Mouse (Mus musculus) telencephalon, adult 2 months (tissue): Measurements from ENCODE around the gene Bmp5.
"Not testable (repeated sequence)": the region's sequence is repeated elsewhere in the genome, so short reads cannot be mapped to it uniquely, and the experiment has no call there.

Source experiments
- DNase-seq: peaks from one replicate; pipeline ENCODE4 v3.0.0-alpha.2; 2011; ENCODE audit warnings: low read depth, low spot score

Gene Bmp5

DNA sequence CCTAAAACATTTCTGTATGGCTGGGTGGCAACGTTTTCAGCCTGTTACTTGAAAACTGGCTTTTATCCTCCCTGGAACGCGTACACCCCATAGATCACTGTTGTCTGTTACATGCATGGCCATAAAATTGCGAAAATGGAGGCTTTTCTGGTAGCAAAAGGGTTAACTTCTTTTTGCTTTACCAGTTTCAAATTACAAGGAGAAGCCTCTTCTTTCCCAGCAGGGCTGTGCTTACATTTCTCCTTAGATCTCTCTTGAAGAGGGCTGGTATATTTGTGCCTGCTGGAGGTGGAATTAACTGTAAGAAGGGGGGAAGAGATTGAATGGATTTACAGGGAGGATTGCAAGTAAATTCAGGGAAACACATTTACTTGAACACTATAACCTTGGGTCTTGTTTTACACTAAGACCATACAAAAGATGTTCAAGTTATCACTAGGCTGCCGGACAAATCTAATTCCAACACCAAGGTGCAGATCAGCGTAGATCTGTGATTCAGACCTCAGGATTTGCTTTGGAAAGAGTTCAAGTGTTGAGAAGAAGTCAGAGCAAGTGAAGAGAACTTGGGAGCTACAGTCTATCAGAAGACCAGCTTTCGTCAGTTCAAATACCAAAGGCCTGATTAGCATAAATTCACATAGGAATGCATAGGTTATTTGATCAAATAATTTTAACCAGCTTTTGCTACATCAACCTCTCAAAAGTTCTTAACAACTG, at the start of gene Bmp5:
Gene Bmp5, plus strand, starts transcription at position 236 of the 717 bp plus-strand sequence.
- DNase-seq = no peak

DNA sequence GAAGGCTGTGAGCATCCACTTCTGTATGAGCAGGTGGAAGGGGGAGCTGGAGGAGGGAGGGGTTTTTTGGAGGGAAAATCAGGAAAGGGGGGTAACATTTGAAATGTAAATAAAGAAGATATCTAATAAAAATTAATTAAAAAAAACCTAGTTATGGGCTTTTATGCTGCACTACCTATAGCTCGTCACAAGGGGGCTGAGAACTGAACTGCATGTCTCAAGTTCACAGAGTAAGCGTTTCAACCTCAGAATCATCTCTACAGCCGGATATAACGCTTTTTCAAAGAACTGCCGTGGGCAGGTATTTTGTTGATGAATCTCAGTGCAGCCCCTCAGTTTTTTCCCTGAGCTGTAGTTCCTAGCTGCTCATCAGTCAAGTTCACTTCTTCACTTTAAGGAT, 15.1 kb upstream of the Bmp5 start:
- DNase-seq = peak; percentile 6

DNA sequence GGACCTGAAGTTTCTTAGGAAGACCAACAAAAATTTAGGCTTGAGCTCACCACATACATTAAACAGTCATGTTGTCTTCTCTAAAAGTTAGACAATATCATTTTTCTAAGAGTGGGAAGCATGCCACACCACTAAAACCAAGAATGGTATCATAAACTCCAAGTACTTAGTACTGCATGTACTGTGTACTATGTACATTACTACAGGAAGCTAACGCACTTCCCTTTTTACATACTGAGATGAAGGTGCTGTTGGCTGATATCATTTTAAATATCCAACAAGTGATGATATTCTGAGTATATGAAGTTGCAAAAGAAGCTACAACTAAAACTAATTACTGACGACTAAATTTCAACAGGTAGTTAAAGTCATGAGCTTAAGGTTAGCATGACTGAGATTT, 13.6 kb upstream of the Bmp5 start:
- DNase-seq = no peak

DNA sequence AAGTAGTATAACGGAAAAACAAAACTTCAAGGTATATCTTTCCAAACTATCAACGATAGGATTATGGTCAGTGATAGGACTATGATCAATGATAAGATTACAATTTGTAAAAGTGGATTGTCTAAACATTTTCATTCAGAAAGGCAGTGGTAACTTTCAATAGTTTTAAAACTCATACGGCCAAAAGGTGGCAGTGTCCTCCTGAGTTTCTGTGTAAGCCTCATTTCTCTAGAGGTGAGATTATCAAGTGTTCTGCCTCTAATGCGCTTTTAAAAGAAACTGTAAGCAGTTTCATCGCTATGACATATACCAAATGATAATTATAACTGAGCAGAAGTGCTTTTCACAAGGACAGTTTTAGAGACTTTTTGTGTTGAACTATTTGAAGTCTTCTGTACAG, 12.7 kb upstream of the Bmp5 start:
- DNase-seq = peak; percentile 27

DNA sequence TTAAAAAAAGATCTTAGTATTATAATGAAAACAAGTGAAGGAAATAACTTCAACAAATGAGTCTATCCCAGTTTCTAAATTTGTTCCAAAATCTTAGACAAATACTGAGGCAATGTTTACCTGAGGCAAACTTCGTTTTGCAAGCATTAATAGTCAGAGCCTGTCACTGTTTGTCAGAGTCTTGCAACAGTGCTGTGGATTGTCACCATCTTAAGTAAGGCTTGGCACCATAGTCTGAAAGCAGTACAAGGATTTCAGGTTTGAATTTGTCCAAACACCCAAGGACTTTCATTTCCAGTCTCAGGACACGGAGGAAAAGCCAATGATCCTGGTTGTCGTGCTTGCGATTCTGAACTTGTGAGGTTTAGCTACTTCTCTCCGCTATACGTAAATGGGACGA, 10.4 kb upstream of the Bmp5 start:
- DNase-seq = no peak

DNA sequence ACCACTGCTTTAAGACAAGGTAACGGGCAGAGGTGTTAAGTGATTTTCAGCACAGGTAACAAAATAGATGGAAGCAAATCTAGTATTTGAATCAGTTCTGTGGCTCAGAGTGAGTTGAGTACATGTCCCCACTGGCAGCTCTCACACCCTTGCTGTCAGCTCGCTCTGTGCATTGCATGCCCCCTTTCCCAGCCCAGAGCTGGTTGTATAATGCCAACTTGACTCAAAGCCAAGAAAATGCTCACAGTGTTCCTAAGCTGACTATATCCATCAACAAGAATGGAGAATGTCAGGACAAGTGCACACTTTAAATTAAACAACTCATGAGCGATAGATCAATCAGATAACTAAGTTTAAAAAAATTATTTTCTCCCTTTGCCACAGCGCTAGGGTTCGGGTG, 8.6 kb upstream of the Bmp5 start:
- DNase-seq = no peak

DNA sequence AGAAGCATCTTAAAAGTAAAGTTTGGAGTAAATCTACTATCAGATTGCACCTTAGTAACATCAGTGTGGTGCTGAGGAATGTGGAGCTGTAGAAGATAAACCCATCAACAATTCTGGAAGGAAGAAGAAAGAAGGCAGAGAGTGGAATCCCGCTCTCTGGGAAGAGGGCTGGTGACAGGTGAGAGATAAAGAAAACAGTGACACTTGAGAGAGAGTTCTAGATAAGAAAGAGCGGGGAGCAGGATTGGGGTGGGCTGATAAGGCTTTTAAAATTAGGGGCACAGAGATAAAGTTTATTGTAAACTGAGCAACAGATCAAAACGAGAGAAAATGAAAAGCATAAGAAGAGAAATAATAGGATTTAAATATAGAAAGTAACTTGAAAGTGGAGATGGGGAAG, 6.1 kb upstream of the Bmp5 start:
- no peak for DNase-seq

DNA sequence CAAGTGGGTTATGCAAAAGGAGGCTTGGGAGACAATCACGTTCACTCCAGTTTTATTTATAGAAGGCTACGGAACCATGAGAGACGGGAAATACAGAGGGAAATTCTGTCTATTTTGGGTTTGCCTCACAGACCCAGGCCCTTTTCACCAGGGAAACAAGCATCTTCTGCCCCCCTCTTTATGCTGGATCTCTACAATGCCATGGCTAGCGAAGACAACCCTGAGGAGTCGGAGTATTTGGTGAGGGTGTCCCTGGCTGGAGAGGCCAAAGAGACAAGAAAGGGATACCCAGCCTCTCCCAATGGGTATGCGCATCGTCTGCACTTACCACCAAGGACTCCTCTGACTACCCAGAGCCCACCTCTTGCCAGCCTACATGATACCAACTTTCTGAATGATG, 989 bp downstream of the Bmp5 start:
- no peak for DNase-seq

DNA sequence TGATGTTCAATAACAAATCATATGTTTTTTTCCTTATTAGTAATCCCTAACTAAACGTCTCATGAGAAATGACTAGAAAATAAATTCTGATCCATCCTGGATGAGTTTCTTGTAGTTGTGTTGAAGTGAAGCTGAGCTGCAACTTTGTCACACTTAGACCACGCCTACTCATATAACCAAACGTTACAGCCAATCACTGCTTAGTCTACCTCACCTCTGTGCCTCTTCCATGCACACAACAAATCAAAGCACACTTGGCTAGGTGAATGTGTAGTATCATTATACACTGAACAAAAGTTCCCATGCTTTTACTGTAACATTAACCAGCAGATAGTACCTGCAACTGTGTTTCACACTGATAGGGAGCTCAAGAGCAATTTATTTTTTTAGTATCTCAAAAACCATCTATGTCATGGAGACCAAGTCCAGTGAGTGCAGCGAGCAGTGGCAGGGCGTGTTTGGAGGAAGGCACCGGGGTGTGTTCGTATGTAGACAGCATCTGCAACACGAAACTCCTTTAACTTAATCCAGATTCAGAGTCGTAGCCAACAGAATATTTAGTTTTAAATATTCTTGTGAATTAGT, 3.7 kb downstream of the Bmp5 start:
- DNase-seq = no peak

DNA sequence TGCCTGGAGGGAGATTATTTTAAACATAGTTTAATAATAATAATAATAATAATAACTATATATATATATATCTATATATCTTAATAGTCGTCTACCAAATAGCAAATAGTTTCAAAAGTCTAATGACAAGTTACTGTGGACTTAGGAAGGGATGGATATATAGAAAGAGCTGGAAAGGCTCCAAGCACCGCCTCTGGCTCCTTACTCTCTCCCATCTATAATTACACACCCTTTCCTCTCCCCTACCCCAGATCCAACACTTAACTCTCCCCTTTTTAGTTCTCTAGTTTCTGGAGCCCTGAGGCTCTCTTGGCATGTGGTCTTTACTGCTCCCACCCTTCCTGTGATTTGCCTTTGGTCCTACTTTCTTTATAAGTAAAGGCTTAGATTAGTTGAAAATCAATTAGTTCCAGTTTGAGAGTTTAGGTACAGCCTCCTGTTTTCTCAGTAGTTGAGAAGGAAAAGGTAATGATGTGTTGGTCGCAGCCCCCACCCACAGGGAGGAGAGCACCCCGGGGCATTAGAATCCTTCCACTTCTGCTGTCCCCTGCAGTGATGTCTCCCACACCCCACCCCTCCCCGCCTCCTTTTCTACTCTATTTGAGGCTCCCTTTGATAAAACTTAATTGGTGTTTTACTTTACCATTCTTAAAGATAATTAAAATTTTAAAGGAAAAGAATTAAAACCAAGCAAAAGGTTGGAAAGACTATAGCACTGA, 5.6 kb downstream of the Bmp5 start:
- DNase-seq = no peak

DNA sequence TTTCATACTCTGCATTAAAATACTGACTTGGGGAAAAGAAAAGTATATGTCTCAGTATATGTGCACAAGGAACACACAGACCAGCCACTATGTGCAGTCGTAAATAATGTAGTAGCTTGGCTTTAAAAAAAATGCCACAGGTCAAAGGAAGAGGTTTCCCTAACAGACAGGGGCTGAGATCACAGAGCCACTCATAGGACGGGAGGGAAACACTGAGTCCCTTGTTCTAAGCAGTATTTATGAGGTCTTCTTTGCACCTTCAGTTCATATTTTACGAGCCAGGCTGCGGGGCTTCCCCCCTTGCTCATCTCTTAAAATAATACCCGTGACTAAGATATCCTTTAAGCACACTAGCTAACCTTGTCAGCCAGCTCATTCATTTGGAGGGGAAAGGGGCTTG, 6.4 kb downstream of the Bmp5 start:
- no peak for DNase-seq

DNA sequence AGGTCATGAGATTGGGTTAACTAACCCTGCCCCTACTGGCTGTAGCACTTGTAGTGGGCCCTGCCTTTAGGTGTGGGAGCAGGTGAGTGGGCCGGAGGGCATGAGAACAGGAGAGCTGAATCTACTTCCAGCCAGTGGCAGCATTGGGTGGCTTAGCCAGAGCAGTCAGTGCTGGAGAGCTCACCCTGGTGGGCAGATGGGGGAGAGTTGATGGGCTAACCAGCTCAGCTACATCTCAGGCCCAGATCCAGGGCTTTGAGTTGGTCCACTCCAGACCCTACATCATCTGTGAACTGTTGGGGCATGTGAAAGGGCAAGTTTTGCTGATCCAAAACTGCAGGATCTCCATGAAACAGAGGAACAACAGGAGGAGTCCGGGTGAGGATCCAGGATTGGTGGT, 8.4 kb downstream of the Bmp5 start:
- no peak for DNase-seq

DNA sequence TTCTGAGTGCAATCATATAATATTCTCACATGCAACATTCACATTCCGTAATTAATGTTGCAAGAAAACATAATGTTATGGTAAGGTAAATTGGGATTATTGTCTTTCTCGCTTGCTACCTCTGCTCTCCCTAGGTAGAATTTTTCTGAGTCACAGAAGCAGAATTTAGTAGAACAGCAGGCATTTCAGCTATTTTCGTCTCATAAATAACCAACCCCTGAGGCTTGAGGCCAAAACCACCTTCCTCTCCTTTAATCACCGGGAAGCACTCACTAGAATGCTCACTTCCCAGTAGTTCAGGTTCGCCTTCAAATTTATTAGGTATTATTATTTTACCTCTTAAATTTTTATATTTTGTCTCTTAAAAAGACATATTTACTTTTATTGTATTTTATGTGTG, 10.8 kb downstream of the Bmp5 start:
- DNase-seq = no peak

DNA sequence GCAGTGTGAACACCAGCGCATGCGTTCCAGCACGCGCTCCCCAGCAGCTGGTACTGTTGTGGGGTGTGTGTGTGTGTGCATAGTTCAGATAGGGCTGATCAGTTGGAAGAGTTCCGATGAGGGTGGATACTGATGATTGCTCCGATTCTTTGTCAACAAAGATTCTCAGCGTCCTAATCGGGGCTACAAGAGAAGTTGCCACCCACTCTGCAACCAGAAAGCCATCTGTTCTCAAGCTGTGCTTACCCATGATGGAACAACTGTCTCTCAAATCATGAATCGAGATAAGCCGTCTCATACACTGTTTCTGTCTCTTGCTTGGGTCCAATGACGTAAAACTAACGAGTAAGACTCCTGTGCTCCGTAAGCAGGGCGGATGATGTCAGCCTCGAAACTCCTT, 12.0 kb downstream of the Bmp5 start:
- peak; percentile 21 for DNase-seq

DNA sequence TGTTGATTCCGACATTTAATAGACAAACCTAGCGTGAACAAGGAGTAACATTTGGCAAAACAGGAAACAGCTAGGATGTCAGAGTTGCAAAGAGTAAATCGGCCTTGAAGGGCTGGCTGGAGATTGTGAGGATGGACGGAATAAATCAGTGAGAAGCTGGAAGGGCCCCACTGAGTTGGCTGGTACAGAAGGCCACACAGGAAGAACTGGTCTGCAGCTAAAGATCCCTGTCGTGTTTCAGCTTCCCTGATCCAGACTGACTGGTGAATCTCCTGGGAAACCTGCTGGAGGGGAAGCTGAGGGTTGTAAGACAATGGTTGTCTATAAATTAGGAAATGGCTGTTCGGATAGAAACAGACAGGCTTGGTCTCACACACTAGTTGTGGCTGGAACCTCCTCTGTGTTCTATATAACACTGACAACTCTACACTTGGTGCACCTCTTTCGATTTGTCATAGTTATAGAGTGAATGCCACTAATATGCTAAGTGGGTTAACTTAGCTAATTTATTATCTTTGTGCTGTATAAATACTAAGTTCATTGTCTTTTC, 14.8 kb downstream of the Bmp5 start:
- DNase-seq = no peak

DNA sequence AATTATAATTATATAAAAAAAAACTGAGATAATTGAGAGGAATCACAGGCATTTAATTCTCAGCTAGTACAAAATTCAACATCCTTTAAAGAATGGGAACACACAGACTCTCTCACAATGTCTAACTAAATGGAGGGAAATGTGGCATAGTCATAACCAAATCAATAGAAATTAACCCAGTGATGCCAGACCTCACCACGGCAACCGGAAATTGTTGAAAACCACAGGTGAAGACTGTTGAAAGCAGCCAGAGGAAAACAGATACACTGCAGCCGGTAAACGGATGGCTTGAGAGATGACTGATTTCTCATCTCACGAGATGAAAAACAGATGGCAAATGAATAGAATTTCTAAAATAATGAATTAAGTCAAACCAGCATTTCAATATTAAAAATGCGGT, 29.8 kb downstream of the Bmp5 start:
- DNase-seq = no peak

DNA sequence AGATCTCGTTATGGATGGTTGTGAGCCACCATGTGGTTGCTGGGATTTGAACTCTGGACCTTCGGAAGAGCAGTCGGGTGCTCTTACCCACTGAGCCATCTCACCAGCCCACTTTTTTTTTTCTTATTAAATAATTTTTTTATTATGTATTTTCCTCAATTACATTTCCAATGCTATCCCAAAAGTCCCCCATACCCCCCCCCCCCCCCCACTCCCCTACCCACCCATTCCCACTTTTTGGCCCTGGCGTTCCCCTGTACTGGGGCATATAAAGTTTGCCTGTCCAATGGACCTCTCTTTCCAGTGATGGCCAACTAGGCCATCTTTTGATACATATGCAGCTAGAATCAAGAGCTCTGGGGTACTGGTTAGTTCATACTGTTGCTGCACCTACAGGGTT, 33.0 kb downstream of the Bmp5 start:
- not testable (repeated sequence) for DNase-seq

DNA sequence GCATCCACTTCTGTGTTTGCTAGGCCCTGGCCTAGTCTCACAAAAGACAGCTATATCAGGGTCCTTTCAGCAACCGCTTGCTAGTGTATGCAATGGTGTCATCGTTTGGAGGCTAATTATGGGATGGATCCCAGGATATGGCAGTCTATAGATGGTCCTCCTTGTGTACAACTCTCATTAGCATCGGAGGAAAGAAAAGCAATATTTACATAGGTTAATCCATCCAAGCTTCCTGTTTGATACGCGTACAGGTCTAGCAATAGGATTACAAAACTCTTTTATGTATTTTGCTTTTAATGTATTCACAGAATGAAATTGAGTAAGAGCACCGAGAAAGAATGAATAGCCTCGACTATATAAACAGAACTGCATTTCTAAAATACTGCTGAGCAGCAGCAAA, 33.5 kb downstream of the Bmp5 start:
- DNase-seq = no peak

DNA sequence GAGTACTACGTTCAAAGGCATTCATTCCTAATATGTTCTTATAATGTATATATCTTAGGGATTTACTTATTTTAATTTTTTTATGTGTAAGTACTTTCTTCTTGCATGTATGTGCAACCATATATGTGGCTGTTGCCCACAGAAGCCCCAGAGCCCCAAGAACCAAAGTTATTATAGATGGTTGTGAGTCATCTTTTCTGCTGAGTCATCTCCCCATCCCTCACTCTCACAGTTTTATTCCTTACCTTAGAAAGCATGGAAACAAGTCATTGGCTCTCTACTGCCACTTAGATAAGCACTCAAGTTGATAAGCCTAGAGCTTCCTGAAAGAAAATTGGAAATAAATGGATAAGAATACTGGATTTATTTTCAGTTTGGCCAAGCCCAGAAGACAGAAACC, 40.0 kb downstream of the Bmp5 start:
- DNase-seq = no peak

DNA sequence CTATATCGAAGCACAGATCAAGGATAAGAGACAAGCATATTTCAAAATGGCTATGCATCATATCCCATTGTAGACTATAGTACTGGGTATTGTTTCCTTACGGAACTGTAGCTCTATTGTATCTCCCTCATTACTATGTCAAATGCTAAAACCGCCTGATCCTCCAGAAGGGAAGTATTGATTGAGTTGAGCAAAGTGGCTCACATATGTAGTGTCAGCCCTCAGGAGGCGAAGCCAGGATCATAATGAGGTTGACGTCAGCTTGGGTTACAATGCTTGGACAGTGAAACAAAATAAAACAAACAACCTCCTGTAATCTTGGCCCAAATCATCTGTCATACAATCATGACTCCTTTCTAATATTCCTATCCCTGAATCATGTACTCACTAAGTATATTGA, 43.2 kb downstream of the Bmp5 start:
- DNase-seq = no peak

DNA sequence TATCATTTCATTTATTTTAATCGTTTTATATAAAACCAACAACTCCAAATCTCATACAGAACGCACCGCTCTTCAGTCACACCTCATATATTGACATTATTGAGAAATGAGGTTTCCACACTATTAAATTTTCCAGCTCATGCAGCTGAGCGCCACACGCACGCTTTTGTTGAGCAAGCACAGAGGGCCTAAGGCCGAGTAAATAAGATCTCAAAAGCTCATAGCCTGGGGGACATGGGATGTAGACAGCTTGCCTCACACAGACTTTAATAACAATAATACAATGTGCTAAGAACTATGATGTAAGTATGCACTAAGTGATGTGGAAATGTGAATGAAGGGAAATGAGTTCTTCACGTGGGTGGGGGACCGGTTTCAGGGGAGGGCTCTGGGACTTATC, 57.3 kb downstream of the Bmp5 start:
- no peak for DNase-seq

DNA sequence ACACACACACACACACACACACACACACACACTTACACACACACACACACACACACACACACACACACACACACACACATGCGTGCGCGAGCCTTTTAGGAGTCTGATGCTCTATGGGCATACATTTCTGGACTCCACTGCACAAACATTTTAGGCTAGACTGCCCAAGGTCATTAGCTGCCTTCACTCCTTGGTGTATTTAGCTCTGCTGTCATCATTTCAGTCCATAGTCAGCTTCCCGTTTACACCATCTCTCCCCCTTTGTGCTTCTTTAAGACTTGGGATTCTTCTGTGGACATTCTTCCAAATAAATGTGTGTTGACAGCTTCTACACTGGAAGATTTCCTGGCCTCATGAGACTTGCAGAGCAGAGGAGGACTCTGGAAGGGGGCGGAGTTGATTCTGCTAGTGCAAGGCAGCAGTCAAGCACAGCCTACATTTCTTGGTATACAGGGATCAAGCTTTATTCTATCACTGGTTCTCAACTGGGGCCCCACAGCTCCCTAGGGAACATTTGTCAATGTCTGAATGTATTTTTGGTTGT, 58.1 kb downstream of the Bmp5 start:
- DNase-seq = no peak

DNA sequence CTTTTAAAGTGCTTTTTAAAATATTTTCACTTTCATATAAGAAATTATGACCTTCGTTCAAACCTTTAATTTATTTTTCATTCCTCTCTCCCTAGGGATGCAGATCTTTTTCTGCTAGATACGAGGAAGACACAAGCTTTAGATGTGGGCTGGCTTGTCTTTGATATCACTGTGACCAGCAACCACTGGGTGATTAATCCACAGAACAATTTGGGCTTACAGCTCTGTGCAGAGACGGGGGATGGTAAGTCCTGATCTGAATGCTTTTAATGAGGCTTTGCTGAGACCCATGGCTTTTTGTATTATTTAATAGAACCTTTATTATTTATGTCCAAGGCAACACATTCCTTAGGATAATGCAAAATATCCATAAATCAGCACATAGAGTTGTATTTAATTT, 64.3 kb downstream of the Bmp5 start:
- no peak for DNase-seq
